Mouse (Mus musculus) mouse embryonic stem cell (cell line): ENCODE measurements around the gene Fam168b.

Experiments used
- in situ Hi-C, 2 experiments: fragments of 300-500 bp; cut with MboI; formaldehyde crosslinking; loops; 1 replicate in 1 of 2; 3 replicates in 1 of 2; pipeline ENCODE4 v1.14.3; 2019 to 2020; ENCODE audit warnings: low sequenced_read_pairs in 2 of 2, low pct_unique_long_range_greater_than_20kb in 1 of 2, mixed read lengths in 1 of 2; ENCODE audit not compliant: unreplicated experiment in 1 of 2

The Fam168b gene

DNA sequence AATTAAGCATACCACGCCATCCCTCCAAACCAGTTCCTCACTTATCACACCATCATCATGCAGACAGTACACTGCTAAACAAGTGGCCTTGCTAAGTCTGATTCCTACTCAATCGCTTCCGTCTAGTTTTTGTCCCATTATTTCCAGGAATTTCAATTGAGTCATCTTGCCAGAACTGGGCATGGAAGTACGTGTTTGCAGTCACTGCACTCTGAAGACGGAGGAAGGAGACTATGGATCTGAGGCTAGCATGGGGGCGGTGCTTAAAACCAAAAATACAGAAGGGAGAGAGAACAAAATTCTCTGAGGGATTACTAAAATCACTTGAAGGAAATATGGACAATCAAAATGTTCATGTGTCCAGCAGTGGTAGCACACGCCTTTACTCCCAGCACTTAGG lies 20.1 kb downstream of the Fam168b start:
- in situ Hi-C loops: no loop called here

DNA sequence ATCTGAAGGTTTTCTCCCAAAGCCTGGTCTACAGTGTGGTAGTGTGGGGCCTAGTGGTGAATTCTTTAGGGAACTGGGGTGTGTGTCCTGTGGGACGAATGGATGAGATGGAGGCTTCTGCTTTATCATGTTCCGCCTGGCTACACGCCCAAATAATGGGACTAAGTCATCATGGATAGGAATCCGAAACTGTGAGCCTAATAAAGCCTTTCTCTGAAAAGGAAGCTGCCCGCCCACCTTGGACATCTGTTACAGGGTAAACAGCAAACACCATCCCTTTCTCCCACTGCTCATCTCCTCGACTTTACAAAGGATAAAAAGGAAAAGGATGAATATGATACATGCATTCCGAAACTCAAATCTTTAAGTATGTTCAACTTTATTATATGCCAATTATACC lies 20.9 kb downstream of the Fam168b start:
- in situ Hi-C loops: no loop called here

DNA sequence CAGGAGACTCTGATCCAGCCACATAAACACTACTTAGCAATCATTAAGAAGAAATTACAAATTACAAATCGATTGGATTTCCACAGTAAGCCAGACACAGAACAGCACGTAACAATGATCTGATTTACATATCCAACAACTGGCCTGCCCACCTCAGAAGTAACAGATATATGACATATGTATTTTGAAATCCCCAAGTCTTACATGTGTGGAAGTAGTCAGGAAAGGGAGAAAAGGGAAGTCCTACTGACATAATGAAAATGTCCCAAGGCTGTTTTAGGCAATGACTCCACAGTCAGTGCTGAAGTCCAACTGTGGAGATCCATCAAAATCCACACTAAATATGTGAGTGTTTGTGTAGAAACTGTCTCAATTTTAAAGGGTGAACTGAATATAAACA lies 21.5 kb downstream of the Fam168b start:
- in situ Hi-C loops: no loop called here

DNA sequence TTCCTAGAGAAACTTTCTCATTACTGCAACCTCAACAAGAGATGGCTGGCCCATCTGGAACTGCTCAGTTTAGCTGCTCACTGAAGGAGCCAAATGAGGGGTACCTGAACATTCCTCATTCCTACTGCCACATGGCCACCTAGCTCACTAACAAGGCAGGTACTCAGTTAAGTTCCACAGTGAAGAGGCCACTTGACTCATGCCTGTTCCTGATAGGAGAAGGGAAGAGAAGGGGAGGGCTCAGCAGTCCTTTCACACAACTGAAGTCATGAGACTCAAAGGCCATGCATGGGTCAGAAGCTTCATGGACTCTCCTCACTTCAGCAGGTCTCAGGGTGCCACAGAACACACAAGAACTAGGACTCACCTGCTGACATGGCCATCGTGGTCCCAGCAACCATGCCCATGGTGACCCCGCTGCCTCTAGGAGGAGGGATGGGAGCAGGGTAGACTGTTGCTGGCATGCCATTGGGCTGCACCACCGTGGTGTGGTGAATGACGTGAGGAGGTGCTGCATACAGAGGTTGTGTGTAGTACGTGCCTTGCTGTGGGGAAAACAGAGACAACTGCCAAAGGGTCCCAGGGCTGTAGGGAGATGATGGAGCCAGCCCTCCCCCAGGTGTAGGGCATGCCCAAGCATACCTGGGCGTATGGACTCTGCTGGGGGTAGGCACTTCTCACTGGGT lies 23.5 kb downstream of the Fam168b start:
- in situ Hi-C loops: no loop called here

GRCm38 (mm10) chr1:34815843-34816242 lies 27.0 kb downstream of the Fam168b start:
- in situ Hi-C loops: no loop called here

DNA sequence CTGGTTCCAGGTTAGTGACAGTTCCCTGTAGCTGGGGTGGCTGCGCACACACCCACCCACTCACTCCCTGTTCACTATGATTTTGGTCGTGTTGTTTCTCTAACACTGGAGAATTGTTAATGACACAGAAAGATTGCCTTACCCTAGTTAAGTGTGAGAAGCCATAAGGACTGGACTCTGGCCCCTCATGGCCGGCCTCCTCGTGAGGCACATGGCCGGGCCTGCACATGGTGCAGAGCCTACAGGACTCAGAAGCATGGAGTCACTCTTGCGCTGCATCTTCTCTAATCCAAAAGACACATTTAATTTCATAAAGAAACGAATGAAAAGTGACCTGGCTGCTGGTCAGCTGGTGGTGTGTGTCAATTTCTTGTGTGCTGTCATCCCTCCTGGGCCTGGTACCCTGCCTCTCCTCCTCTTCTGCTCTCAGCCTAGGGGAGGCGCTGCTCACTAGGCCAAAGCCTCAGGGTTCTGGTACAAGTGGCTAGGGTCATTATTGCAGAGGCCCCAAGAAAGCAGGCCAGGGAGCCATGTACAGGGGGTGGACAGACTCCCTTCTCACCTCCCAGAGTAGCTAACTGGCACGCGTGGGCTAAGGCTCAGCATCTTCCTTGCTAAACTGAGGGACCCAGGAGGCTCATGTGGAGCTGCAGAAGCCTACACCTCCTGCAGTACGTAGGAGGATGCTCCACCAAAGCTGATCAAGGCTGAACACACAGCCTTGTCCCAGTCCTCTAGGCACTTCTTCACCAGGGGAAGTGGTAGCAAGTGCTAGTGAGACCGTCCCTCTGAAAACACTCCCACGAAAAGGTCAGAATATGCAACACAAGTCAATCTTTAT lies 30.2 kb downstream of the Fam168b start:
- in situ Hi-C loops: no loop called here

- in situ Hi-C loops: no loop called here
These were observed 31.3 kb downstream of the Fam168b start for GRCm38 (mm10) chr1:34811581-34811980.

GRCm38 (mm10) chr1:34811035-34811434 lies 31.8 kb downstream of the Fam168b start:
- in situ Hi-C loops: no loop called here

DNA sequence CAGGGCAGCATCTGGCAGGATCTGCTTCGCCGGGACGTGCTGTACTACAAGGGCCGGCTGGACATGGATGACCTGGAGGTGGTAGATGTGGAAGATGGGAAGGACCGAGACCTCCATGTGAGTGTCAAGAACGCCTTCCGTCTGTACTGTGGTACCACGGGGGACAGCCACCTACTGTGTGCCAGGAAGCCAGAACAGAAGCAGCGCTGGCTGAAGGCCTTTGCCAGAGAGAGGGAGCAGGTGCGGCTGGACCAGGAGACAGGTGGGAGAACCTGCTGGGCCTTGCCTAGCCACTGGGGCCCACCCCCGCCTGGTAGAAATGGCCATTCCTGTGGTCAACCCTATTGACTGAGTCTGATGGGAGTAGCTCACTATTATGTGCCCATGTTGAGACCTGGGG lies 32.6 kb downstream of the Fam168b start:
- in situ Hi-C loops: no loop called here

GRCm38 (mm10) chr1:34808445-34808844 lies 34.4 kb downstream of the Fam168b start:
- in situ Hi-C loops: no loop called here

DNA sequence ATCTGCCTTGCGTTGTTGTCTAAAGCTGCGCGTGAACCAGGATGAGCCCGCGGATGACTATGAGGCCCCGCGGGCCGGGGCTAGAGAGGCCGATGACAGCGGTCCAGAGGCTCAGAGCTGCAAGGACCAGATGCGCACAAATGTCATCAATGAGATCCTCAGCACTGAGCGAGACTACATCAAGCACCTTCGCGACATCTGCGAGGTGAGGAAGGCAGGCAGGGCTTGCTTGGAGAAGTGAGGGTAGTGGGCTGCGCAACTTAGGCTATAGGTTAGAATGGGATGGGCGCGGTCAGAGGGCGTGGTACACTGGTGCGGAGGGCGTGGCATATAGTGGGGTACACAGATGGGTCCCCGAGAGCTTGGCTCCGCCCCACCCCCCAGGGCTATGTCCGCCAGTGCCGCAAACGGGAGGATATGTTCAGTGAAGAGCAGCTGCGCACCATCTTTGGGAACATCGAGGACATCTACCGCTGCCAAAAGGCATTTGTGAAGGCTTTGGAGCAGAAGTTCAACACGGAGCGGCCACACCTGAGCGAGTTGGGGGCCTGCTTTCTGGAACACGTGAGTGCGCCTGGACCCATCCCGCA lies 36.8 kb downstream of the Fam168b start:
- in situ Hi-C loops: no loop called here

- in situ Hi-C loops: no loop called here
These were observed 38.0 kb downstream of the Fam168b start for GRCm38 (mm10) chr1:34804863-34805262.

DNA sequence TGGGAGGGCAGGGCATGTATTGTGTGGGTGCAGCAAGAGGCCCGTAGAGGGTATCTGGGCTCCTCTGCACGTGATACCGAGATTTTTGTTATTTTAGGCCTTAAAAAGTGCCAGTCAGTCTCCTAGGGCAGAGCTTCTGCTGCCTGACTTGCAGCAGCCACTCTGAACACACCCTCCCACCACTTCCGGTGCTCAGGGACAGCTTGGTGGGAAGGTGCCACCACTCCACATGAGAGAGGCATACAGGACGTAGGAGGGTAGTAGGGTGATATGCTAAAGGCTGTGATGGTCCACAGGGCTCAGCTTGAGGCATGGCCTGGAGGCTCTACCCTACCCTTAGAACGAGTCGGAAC lies 40.6 kb downstream of the Fam168b start:
- in situ Hi-C loops: no loop called here

- in situ Hi-C loops: no loop called here
These were observed 41.1 kb downstream of the Fam168b start for GRCm38 (mm10) chr1:34801616-34802289.

DNA sequence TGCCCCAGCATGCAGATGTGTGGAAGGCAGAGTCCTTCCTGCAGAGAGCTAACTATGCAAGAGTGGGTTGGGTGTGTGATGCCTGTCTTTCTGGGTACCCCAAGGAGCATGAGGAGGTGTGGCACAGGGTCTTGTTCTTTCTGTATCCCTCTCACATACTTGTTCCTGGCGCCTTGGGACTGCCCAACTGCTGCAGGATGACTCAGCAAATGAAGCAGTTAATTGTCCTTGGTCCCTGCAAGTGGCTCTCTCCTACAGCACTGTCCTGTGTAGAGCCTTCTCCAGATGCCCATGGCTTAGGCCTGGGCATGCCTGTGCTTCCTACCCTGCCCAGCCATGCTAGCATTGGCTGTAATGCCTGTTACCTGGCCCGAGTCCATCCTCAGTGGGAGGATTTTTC lies 43.7 kb downstream of the Fam168b start:
- in situ Hi-C loops: no loop called here

GRCm38 (mm10) chr1:34793304-34794300 lies 49.3 kb downstream of the Fam168b start:
- in situ Hi-C loops: no loop called here

- in situ Hi-C loops: no loop called here
These were observed 59.2 kb downstream of the Fam168b start for GRCm38 (mm10) chr1:34783538-34784161.

DNA sequence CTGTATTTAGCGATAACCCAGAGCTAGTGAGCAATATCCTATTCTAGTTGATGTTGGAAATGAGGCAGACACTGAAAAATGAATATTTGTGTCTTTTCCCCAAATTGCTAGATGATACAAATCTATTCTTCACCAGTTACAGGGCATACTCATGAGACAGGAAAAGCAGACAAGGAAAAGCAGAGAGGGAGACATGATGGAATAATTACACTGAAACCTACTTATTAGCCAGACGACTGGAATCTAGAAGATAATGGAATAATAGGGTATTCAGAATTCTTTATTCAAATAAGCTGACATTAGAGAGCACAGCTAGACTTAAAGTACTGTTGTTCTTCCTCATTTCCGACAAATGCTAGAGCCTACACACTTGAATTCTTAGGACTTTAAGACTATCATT lies 67.0 kb downstream of the Fam168b start:
- in situ Hi-C loops: no loop called here
